Mouse (Mus musculus) forebrain, embryonic 16.5 days (tissue): ENCODE measurements around the gene Gpr33. TPM values are rescaled to one million over a fixed set of nuclear protein-coding genes. Genes with fewer than 3 reads are reported as not detected.

Experiments
- ATAC-seq: fragments of 200-750 bp; cut with Nextera tagmentation; 2 replicates; pipeline ENCODE4 v1.8.0; 2017; ENCODE audit warnings: mild to moderate bottlenecking, moderate library complexity
- H3K27ac ChIP-seq: fragments of 300-500 bp; sonication (generic); 2 replicates; pipeline ENCODE4 v1.5.1; 2014; ENCODE audit warnings: low read length, control low read depth
- H3K27me3 ChIP-seq: fragments of 300-500 bp; sonication (generic); replicated peaks from 2 replicates; pipeline ENCODE4 v1.6.1; 2014; ENCODE audit warnings: low read length; ENCODE audit not compliant: control insufficient read depth, insufficient read depth
- H3K36me3 ChIP-seq: fragments of 300-500 bp; sonication (generic); 2 replicates; pipeline ENCODE4 v1.6.1; 2014; ENCODE audit not compliant: control insufficient read depth, insufficient read depth
- H3K4me1 ChIP-seq: fragments of 300-500 bp; sonication (generic); replicated peaks from 2 replicates; pipeline ENCODE4 v1.6.1; 2014; ENCODE audit warnings: low read length; ENCODE audit not compliant: control insufficient read depth, insufficient read depth
- H3K4me2 ChIP-seq: fragments of 300-500 bp; sonication (generic); 2 replicates; pipeline ENCODE4 v1.6.1; 2014; ENCODE audit warnings: mild to moderate bottlenecking, low read length, control low read depth
- H3K4me3 ChIP-seq: fragments of 300-500 bp; sonication (generic); replicated peaks from 2 replicates; pipeline ENCODE4 v1.5.1; 2014; ENCODE audit warnings: mild to moderate bottlenecking, low read length, control low read depth
- H3K9ac ChIP-seq: fragments of 300-500 bp; sonication (generic); replicated peaks from 2 replicates; pipeline ENCODE4 v1.6.1; 2014; ENCODE audit warnings: low read depth, low read length, control low read depth
- H3K9me3 ChIP-seq: fragments of 300-500 bp; sonication (generic); 2 replicates; pipeline ENCODE4 v1.6.1; 2016; ENCODE audit warnings: low read length; ENCODE audit not compliant: control insufficient read depth
- WGBS: fragments of 180-500 bp; shearing (Covaris S2); extraction: QIAGEN DNeasy Blood & Tissue Kit; methylation state at CpG from one replicate; pipeline ENCODE4 v1.1.7; 2014; 5-methylcytosine and 5-hydroxymethylcytosine counted together
- polyA plus RNA-seq: library from polyadenylated mRNA; unstranded; fragments of >200 nt; fragmentation: Nextera tagmentation; extraction: Ambion mirVana; gene quantifications from 2 replicates; pipeline ENCODE4 v1.2.1, GENCODE M21; 2015

Gene Gpr33
- polyA plus RNA-seq, 1 experiment from 2014 or later: not detected

- H3K27ac ChIP-seq: no peak overlapping the region
- H3K9ac ChIP-seq: no peak overlapping the region
- H3K36me3 ChIP-seq: no peaks in the 10 kb centered on the region
- WGBS: 83% methylated on average over 8 of the region's 8 CpGs
- H3K4me1 ChIP-seq: peaks cover 9% of the 10 kb centered on the region
- no peak overlapping the region for H3K4me2 ChIP-seq
- no peak overlapping the region for H3K4me3 ChIP-seq
- no peaks in the 10 kb centered on the region for H3K9me3 ChIP-seq
- no peak for ATAC-seq
- H3K27me3 ChIP-seq: no peaks in the 10 kb centered on the region
These were observed 15.7 kb downstream of the Gpr33 start for GRCm38 (mm10) chr12:52012159-52012558.

GRCm38 (mm10) chr12:52010630-52010961 is 17.3 kb downstream of the Gpr33 start:
- H3K27ac ChIP-seq: peak overlapping the region; percentile 63
- WGBS: 39% methylated on average over 2 of the region's 2 CpGs
- H3K9ac ChIP-seq: peak overlapping the region; percentile 48
- no peaks in the 10 kb centered on the region for H3K36me3 ChIP-seq
- H3K9me3 ChIP-seq: no peaks in the 10 kb centered on the region
- H3K4me1 ChIP-seq: peaks cover 13% of the 10 kb centered on the region
- peak overlapping the region; percentile 69 for H3K4me2 ChIP-seq
- no peak for ATAC-seq
- no peaks in the 10 kb centered on the region for H3K27me3 ChIP-seq
- peak overlapping the region; percentile 40 for H3K4me3 ChIP-seq

- WGBS: 8% methylated on average over 15 of the region's 15 CpGs
- Histone ChIP-seq H3K27me3 (no peaks in the 10 kb centered on the region), H3K4me1 (peaks cover 13% of the 10 kb centered on the region), H3K4me2 (peak overlapping the region; percentile 69), H3K9me3 (no peaks in the 10 kb centered on the region), H3K27ac (peak overlapping the region; percentile 63), H3K36me3 (no peaks in the 10 kb centered on the region), H3K4me3 (peak overlapping the region; percentile 40), H3K9ac (peak overlapping the region; percentile 48)
- peak; percentile 49 for ATAC-seq
These were observed 17.8 kb downstream of the Gpr33 start for GRCm38 (mm10) chr12:52009928-52010629.

GRCm38 (mm10) chr12:52006633-52006994 is 21.2 kb downstream of the Gpr33 start:
- no peak overlapping the region; the same call in 1 of the 2 replicates for H3K27ac ChIP-seq
- H3K4me2 ChIP-seq: peak overlapping the region; percentile 61
- H3K36me3 ChIP-seq: no peaks in the 10 kb centered on the region
- peaks cover 13% of the 10 kb centered on the region for H3K4me1 ChIP-seq
- H3K4me3 ChIP-seq: peak overlapping the region; percentile 71
- H3K27me3 ChIP-seq: no peaks in the 10 kb centered on the region
- peak; percentile 51 for ATAC-seq
- 57% methylated on average over 5 of the region's 5 CpGs for whole genome bisulfite sequencing
- no peaks in the 10 kb centered on the region for H3K9me3 ChIP-seq
- peak overlapping the region; percentile 74 for H3K9ac ChIP-seq

- Histone ChIP-seq H3K4me1 (peaks cover 15% of the 10 kb centered on the region), H3K27me3 (no peaks in the 10 kb centered on the region), H3K36me3 (no peaks in the 10 kb centered on the region), H3K9ac (peak within 1 kb of the TSS; percentile 74), H3K27ac (peak within 1 kb of the TSS; percentile 67; the same call in 1 of the 2 replicates), H3K4me2 (peak within 1 kb of the TSS; percentile 61), H3K4me3 (peak within 1 kb of the TSS; percentile 71), H3K9me3 (no peaks in the 10 kb centered on the region)
- ATAC-seq: peak; percentile 93
- WGBS: 1% methylated on average over 46 of the region's 46 CpGs
These were observed 21.8 kb downstream of the Gpr33 start, which contains the start of gene Dtd2 for GRCm38 (mm10) chr12:52005877-52006632. Dtd2 (minus strand) TSS chr12:52006501.

GRCm38 (mm10) chr12:52002746-52003145 is 25.1 kb downstream of the Gpr33 start:
- 89% methylated on average over 3 of the region's 3 CpGs for WGBS
- Histone ChIP-seq H3K9ac (no peak overlapping the region), H3K4me3 (no peak overlapping the region), H3K36me3 (no peaks in the 10 kb centered on the region), H3K4me1 (peaks cover 5% of the 10 kb centered on the region; the same call in 1 of the 2 replicates), H3K4me2 (no peak overlapping the region), H3K9me3 (no peaks in the 10 kb centered on the region), H3K27me3 (no peaks in the 10 kb centered on the region), H3K27ac (no peak overlapping the region)
- no peak for ATAC-seq

GRCm38 (mm10) chr12:52001544-52001943 is 26.3 kb downstream of the Gpr33 start:
- Histone ChIP-seq H3K4me1 (peaks cover 4% of the 10 kb centered on the region; the same call in 1 of the 2 replicates), H3K4me3 (no peak overlapping the region), H3K9ac (no peak overlapping the region), H3K27me3 (no peaks in the 10 kb centered on the region), H3K27ac (no peak overlapping the region), H3K9me3 (no peaks in the 10 kb centered on the region), H3K4me2 (no peak overlapping the region), H3K36me3 (no peaks in the 10 kb centered on the region)
- WGBS: 17% methylated on average over 4 of the region's 4 CpGs
- peak; percentile 80 for ATAC-seq

GRCm38 (mm10) chr12:51998366-51998932 is 29.4 kb downstream of the Gpr33 start:
- H3K27me3 ChIP-seq: no peaks in the 10 kb centered on the region
- H3K9ac ChIP-seq: no peak overlapping the region
- H3K27ac ChIP-seq: no peak overlapping the region
- no peak overlapping the region for H3K4me2 ChIP-seq
- no peaks in the 10 kb centered on the region for H3K36me3 ChIP-seq
- WGBS: 85% methylated on average over 9 of the region's 9 CpGs
- ATAC-seq: no peak
- 0 out of 2 replicates have a peak, but pooled peaks cover 2% of the 10 kb centered on the region for H3K4me1 ChIP-seq
- H3K4me3 ChIP-seq: no peak overlapping the region
- H3K9me3 ChIP-seq: no peaks in the 10 kb centered on the region
